8 mouse cellular contexts compared by ENCODE assay signal in the genomic region with DNA sequence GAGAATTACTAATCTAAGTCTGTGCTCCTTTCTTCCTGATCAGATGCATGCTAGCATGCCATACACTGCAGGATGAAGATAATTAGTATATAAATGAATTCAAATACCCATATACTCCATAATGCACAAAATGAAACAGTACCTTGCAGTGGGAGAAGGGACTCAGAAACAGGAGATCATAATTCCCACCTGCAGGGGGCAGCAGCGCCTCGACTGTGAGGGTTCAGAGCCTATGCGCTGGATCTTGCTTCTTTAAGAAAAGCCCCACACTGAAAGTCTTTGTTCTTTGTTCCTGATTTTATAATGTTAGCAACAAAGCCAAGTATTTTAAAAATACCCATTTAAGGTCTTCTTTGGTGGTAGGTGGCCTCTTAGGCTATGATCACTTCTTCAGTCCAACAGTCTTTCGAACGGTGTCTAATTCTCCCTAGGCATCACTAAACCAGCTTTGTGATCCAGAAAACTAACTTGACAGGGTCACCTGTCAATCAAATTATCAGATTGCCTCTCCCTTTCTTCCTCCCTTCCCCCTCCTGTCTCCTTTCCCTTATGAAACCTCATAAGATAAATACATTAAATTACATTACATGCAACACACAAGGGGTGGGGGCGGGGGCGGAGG.
DNase-seq lines count a peak whose midpoint lies in the region.

No protein-coding gene starts in this region.

- peak; percentile 81 to 83 for DNase-seq in B cell, adult 2 months
- peak; percentile 36 for DNase-seq in MEL-GATA-1-ER (ENCODE audit: extremely low read depth, low read depth)
- DNase-seq in cerebellum, adult 9-10 months, result peak; percentile 72
- peak; percentile 87 to 91 for DNase-seq in frontal cortex, postnatal 36 days (ENCODE audit: low spot score in 2 of 2)
- DNase-seq in kidney, postnatal 36 days, result peak; percentile 66 to 92
- DNase-seq in lung, postnatal 14 days, result peak; percentile 74
- DNase-seq in retina, postnatal 7 days (ENCODE audit: low read depth, low spot score), result peak; percentile 50
- DNase-seq in urinary bladder, postnatal 36 days (ENCODE audit: low spot score in 2 of 2), result peak; percentile 19 to 31

Comparison
In these comparisons a context has a peak if more than half of its experiments do, and no peak if none do; other contexts are left out.
1. Peak in every context shown above with its lines: DNase-seq.
2. DNase-seq: peak in every context shown above with its lines; median percentile 89 in frontal cortex, postnatal 36 days; 82 in B cell, adult 2 months; 79 in kidney, postnatal 36 days; 74 in lung, postnatal 14 days; 72 in cerebellum, adult 9-10 months; 50 in retina, postnatal 7 days; 36 in MEL-GATA-1-ER; 25 in urinary bladder, postnatal 36 days.